Mouse (Mus musculus): ENCODE results near the gene Lpp.

DNA sequence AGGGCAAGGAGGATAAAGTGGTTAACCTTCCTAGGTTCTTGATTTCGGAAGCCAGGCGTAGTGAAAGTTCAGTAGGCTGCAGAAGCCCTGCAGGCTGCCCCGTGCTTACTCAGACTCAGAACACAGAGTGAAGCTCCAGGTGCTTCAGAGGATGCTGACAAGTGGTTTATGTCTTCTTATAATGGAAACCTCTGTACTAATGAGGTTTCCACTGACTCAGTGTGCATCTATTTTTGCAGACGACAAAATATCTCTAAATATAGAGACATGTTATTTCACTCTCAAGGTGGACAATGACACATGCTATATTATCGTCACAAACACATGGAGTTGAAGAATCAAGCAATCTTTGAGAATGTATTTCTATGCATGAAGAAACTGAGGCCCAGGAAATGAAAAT, 446.8 kb downstream of the Lpp start:
- TF ChIP-seq GATA1 (IDR thresholded peaks at IDR 0.05; ENCODE audit: borderline replicate concordance, low read length) (no peak), FLI1 (IDR thresholded peaks at IDR 0.05; ENCODE audit: low read length) (no peak)

All from megakaryocyte, embryonic 14.5 days (primary cell).